Mouse (Mus musculus) layer of hippocampus, adult 9-11 months (tissue): Measurements from ENCODE around the gene Myo1a.

Source experiments
- DNase-seq: peaks from one replicate; pipeline ENCODE4 v3.0.0; 2022

The Myo1a gene

GRCm38 (mm10) chr10:127675859-127676398, 29.0 kb upstream of the Myo1a start:
- no peak for DNase-seq

GRCm38 (mm10) chr10:127676691-127677548, 28.1 kb upstream of the Myo1a start:
- DNase-seq, result peak; percentile 96

GRCm38 (mm10) chr10:127677591-127678336, 27.2 kb upstream of the Myo1a start:
- peak; percentile 63 for DNase-seq

- no peak for DNase-seq
Measured at GRCm38 (mm10) chr10:127679208-127679607, 25.8 kb upstream of the Myo1a start.

GRCm38 (mm10) chr10:127679881-127680280, 25.1 kb upstream of the Myo1a start:
- no peak for DNase-seq

GRCm38 (mm10) chr10:127682886-127683285, 22.1 kb upstream of the Myo1a start:
- no peak for DNase-seq

GRCm38 (mm10) chr10:127691053-127691452, 13.9 kb upstream of the Myo1a start:
- DNase-seq, result no peak

- DNase-seq, result no peak
Measured at GRCm38 (mm10) chr10:127694636-127695035, 10.3 kb upstream of the Myo1a start.

- DNase-seq, result no peak
Measured at GRCm38 (mm10) chr10:127695775-127696174, 9.2 kb upstream of the Myo1a start.

GRCm38 (mm10) chr10:127698966-127699365, 6.0 kb upstream of the Myo1a start:
- DNase-seq, result no peak

GRCm38 (mm10) chr10:127703299-127703698, 1.7 kb upstream of the Myo1a start:
- DNase-seq, result no peak

GRCm38 (mm10) chr10:127704293-127704692, 677 bp upstream of the Myo1a start:
- DNase-seq, result no peak

- no peak for DNase-seq
Measured at GRCm38 (mm10) chr10:127705783-127706182, 813 bp downstream of the Myo1a start.

- DNase-seq, result no peak
Measured at GRCm38 (mm10) chr10:127707721-127708120, 2.8 kb downstream of the Myo1a start.

- no peak for DNase-seq
Measured at GRCm38 (mm10) chr10:127708850-127709370, 3.9 kb downstream of the Myo1a start.

- DNase-seq, result no peak
Measured at GRCm38 (mm10) chr10:127710331-127710730, 5.4 kb downstream of the Myo1a start.

GRCm38 (mm10) chr10:127712736-127713135, 7.8 kb downstream of the Myo1a start:
- no peak for DNase-seq

- DNase-seq, result no peak
Measured at GRCm38 (mm10) chr10:127721671-127722418, 16.9 kb downstream of the Myo1a start.

GRCm38 (mm10) chr10:127724178-127724577, 19.2 kb downstream of the Myo1a start, which contains the start of gene Tac2:
Gene Tac2, plus strand, starts transcription at chr10:127724478.
- no peak for DNase-seq

GRCm38 (mm10) chr10:127725136-127725535, 20.2 kb downstream of the Myo1a start:
- DNase-seq, result no peak

GRCm38 (mm10) chr10:127728437-127728836, 23.5 kb downstream of the Myo1a start:
- DNase-seq, result no peak

GRCm38 (mm10) chr10:127730285-127730932, 25.4 kb downstream of the Myo1a start:
- no peak for DNase-seq
